ENCODE assay signal across 13 mouse cellular contexts in the genomic region with DNA sequence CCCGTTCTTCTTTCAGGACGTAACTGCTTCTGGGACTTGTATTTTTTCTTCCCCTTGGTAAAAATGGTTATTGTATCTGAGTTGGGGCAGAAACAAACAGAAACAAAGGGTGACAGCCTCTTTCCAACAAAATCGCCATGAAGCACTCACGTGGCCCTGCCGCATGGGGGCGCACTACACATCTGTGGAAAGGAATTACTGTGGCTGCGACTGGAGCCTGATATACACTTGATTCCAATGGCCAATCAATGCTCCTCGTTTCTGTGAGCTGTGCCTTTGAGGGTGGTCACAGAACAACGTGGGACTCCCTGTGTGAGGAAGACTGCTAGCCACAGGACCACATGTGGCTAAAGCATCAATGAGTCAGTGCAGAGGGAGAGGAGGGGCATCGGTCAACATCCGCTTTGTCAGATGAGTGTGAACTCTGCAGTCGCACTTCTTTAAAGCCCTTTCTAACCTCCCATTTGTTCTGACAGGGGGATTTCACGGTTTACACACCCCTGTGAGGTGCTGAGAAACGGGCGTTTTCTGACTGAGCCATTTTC. TPM values are rescaled to one million over a fixed set of nuclear protein-coding genes. Genes with fewer than 3 reads are reported as not detected.
DNase-seq lines count a peak whose midpoint lies in the region; ATAC-seq and TF ChIP-seq lines count a peak whose summit lies in the region.
"Had no signal": no experiment of that assay in that cellular context is flagged by ENCODE, and none has a peak within 500 bp of the region (broad histone marks: within the 10 kb centered on the region; RNA-seq: fewer than 3 reads in every experiment).

No protein-coding gene starts in this region.

- no peak for ATAC-seq in liver, embryonic 11.5 days (replicated peaks; ENCODE audit: low FRiP score)
- no peak for ATAC-seq in G1E (ENCODE audit: extremely low read depth, insufficient number of reproducible peaks, low FRiP score, poor library complexity, severe bottlenecking)
- peak; percentile 47; the same call in 1 of the 2 replicates for ATAC-seq in megakaryocyte progenitor cell, adult 5-6 weeks (replicated peaks; ENCODE audit: poor library complexity)
- ATAC-seq: midbrain, embryonic 13.5 days had no signal

- H3K9ac ChIP-seq in liver, embryonic 11.5 days (ENCODE audit: low read depth, low read length): no peak overlapping the region
- H3K9ac ChIP-seq: midbrain, embryonic 13.5 days had no signal

- no peak overlapping the region for H3K4me3 ChIP-seq in liver, embryonic 11.5 days (ENCODE audit: low read depth, low read length)
- no peak overlapping the region for H3K4me3 ChIP-seq in G1E (ENCODE audit: low read depth, low read length)
- H3K4me3 ChIP-seq: midbrain, embryonic 13.5 days had no signal

- 63% methylated on average over 15 of the region's 15 CpGs for WGBS in liver, embryonic 11.5 days

- DNase-seq in adrenal gland, postnatal 14 days: peak; percentile 28
- DNase-seq in adrenal gland, postnatal 4 days (ENCODE audit: low spot score in 2 of 2): no peak
- DNase-seq in liver (peak; percentile 19), G1E (ENCODE audit: low spot score) (no peak)
- DNase-seq in liver, embryonic 11.5 days (ENCODE audit: low spot score): no peak
- no peak for DNase-seq in layer of hippocampus, postnatal 10 days (ENCODE audit: low spot score in 2 of 2)
- DNase-seq in left cerebral cortex, postnatal 10 days (ENCODE audit: extremely low spot score in 1 of 2, low spot score in 2 of 2): no peak
- DNase-seq: cerebellum, adult 2 months; kidney, adult 9 months; spleen, adult 18-20 months; thymus, postnatal 14 days had no signal

- no peak overlapping the region for H3K27ac ChIP-seq in liver, embryonic 11.5 days (ENCODE audit: low read depth, low read length)
- H3K27ac ChIP-seq: midbrain, embryonic 13.5 days had no signal

- intact Hi-C loops in left cerebral cortex, postnatal 10 days (cut with DNase I): loop anchor here (2.0 to 10.0 kb wide), 2 partner anchors 126 to 596 kb away; a partner anchor contains a TSS

- TF ChIP-seq CTCF in G1E (IDR thresholded peaks at IDR 0.05; ENCODE audit: low read depth, low read length): peak; percentile 94

- H3K4me2 ChIP-seq in liver, embryonic 11.5 days: no peak overlapping the region
- H3K4me2 ChIP-seq: midbrain, embryonic 13.5 days had no signal

- no peaks in the 10 kb centered on the region for H3K27me3 ChIP-seq in liver, embryonic 11.5 days (replicated peaks; ENCODE audit: control insufficient read depth, insufficient read depth, low read length)
- peaks cover 10% of the 10 kb centered on the region for H3K27me3 ChIP-seq in G1E (ENCODE audit: insufficient read depth, low read length)
- H3K27me3 ChIP-seq: midbrain, embryonic 13.5 days had no signal

- no peaks in the 10 kb centered on the region for H3K4me1 ChIP-seq in liver, embryonic 11.5 days (replicated peaks; ENCODE audit: control insufficient read depth, insufficient read depth, low read length)
- H3K4me1 ChIP-seq in G1E (ENCODE audit: insufficient read depth, low read depth, low read length): peaks cover 15% of the 10 kb centered on the region
- H3K4me1 ChIP-seq: midbrain, embryonic 13.5 days had no signal

- no peaks in the 10 kb centered on the region for H3K9me3 ChIP-seq in liver, embryonic 11.5 days (ENCODE audit: control insufficient read depth, low read length)
- no peaks in the 10 kb centered on the region for H3K9me3 ChIP-seq in G1E (replicated peaks)
- H3K9me3 ChIP-seq: midbrain, embryonic 13.5 days had no signal

- no peaks in the 10 kb centered on the region for H3K36me3 ChIP-seq in liver, embryonic 11.5 days (ENCODE audit: control insufficient read depth, insufficient read depth, low read length)
- H3K36me3 ChIP-seq in G1E (replicated peaks): no peaks in the 10 kb centered on the region
- H3K36me3 ChIP-seq: midbrain, embryonic 13.5 days had no signal

RNA-seq across cellular contexts. Expression of a gene that starts 39.8 kb away (rescaled TPM):
- 14.6 and 16.6 TPM in 2 replicates for total RNA-seq in adrenal gland, postnatal 14 days (2021)
- total RNA-seq in adrenal gland, postnatal 4 days (2021): 10 to 100 TPM; 19.5 to 20.4 TPM
- polyA plus RNA-seq in liver, embryonic 11.5 days (2014; fragmentation: Nextera tagmentation; extraction: Ambion mirVana): 21.5 and 24.0 TPM in 2 replicates
- total RNA-seq in G1E (2014; fragmentation: Nextera tagmentation) (31.8 and 34.1 TPM in 2 replicates), G1E (2017) (40.1 and 45.8 TPM in 2 replicates)
- 2.9 and 3.2 TPM in 2 replicates for polyA plus RNA-seq in G1E (2012)
- 12.5 and 17.2 TPM in 2 replicates for total RNA-seq in megakaryocyte progenitor cell, adult 5-6 weeks (2015)
- 19.8 and 26.5 TPM in 2 replicates for total RNA-seq in megakaryocyte progenitor cell, adult 5-6 weeks (2017)
- total RNA-seq in layer of hippocampus, postnatal 10 days (2021): 10 to 100 TPM; 22.2 to 23.0 TPM
- total RNA-seq in left cerebral cortex, postnatal 10 days (2021): 10 to 100 TPM; 19.7 to 20.3 TPM

RNA-seq across cellular contexts. Expression of a gene that starts 39.9 kb away (rescaled TPM):
- 25.1 and 25.8 TPM in 2 replicates for total RNA-seq in adrenal gland, postnatal 14 days (2021)
- total RNA-seq in adrenal gland, postnatal 4 days (2021): 10 to 100 TPM; 30.7 to 31.4 TPM
- polyA plus RNA-seq in liver, embryonic 11.5 days (2014; fragmentation: Nextera tagmentation; extraction: Ambion mirVana): 11.4 and 11.7 TPM in 2 replicates
- 44.5 and 51.2 TPM in 2 replicates for total RNA-seq in G1E (2014; fragmentation: Nextera tagmentation)
- 18.1 and 19.7 TPM in 2 replicates for total RNA-seq in G1E (2017)
- 13.0 and 13.2 TPM in 2 replicates for polyA plus RNA-seq in G1E (2012)
- total RNA-seq in megakaryocyte progenitor cell, adult 5-6 weeks (2015): 19.0 and 24.6 TPM in 2 replicates
- 11.2 and 11.6 TPM in 2 replicates for total RNA-seq in megakaryocyte progenitor cell, adult 5-6 weeks (2017)
- total RNA-seq in layer of hippocampus, postnatal 10 days (2021): 10 to 100 TPM; 29.4 to 41.7 TPM
- total RNA-seq in left cerebral cortex, postnatal 10 days (2021): 10 to 100 TPM; 41.2 to 42.6 TPM

RNA-seq across cellular contexts. Expression of a gene that starts 58.4 kb away (rescaled TPM):
- 18.5 and 18.6 TPM in 2 replicates for total RNA-seq in adrenal gland, postnatal 14 days (2021)
- 10 to 100 TPM; 31.3 to 36.9 TPM for total RNA-seq in adrenal gland, postnatal 4 days (2021)
- polyA plus RNA-seq in liver, embryonic 11.5 days (2014; fragmentation: Nextera tagmentation; extraction: Ambion mirVana): 6.1 and 9.3 TPM in 2 replicates
- total RNA-seq in G1E (2014; fragmentation: Nextera tagmentation) (not detected in 2 replicates), G1E (2017) (0.22 and 0.23 TPM in 2 replicates)
- polyA plus RNA-seq in G1E (2012): not detected in 2 replicates
- total RNA-seq in megakaryocyte progenitor cell, adult 5-6 weeks (2015): 0.10 TPM in 1 of 2 replicates, not detected in the other
- total RNA-seq in megakaryocyte progenitor cell, adult 5-6 weeks (2017): 1.1 TPM in 1 of 2 replicates, not detected in the other
- 10 to 100 TPM; 35.8 to 39.3 TPM for total RNA-seq in layer of hippocampus, postnatal 10 days (2021)
- total RNA-seq in left cerebral cortex, postnatal 10 days (2021): 10 to 100 TPM; 35.5 to 38.3 TPM

Comparison
In these comparisons a context has a peak if more than half of its experiments do, and no peak if none do; other contexts are left out.
1. DNase-seq: peak in adrenal gland, postnatal 14 days (single experiment) and liver (single experiment); none in adrenal gland, postnatal 4 days (0 of 2), liver, embryonic 11.5 days (single experiment), G1E (single experiment), layer of hippocampus, postnatal 10 days (0 of 2) and left cerebral cortex, postnatal 10 days (0 of 2).